Mouse (Mus musculus) CH12F3 (cell line): ENCODE results near the gene Med21.

ENCODE experiments used
- in situ Hi-C: fragments of 300-500 bp; cut with MboI; formaldehyde crosslinking; loops from 2 replicates; pipeline ENCODE4 v1.14.3; 2020; ENCODE audit warnings: low sequenced_read_pairs

Gene Med21

GRCm38 (mm10) chr6:146640068-146640965 is 2.0 kb upstream of the Med21 start:
- in situ Hi-C loops = no loop called here

DNA sequence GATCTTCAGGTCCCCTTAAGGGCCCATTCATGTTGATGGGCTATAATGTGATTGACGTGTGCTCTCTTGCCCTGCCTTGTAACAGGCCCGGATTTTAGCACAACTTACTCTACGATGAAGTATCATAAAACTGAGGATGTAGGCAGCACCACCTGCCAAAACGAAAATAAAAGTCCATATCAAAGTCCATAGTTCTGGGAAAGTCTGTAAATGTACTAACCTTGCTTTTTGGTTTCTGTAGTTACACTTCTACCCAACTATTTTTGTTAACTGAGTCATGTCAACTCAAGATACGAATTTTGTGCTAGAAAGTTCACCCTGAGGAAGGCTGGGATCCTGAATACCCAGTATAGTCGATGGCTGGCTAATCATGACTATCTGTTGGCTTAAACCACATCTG is 1.4 kb upstream of the Med21 start:
- in situ Hi-C loops = no loop called here

GRCm38 (mm10) chr6:146641621-146642210 is 631 bp upstream of the Med21 start:
- in situ Hi-C loops = no loop called here

DNA sequence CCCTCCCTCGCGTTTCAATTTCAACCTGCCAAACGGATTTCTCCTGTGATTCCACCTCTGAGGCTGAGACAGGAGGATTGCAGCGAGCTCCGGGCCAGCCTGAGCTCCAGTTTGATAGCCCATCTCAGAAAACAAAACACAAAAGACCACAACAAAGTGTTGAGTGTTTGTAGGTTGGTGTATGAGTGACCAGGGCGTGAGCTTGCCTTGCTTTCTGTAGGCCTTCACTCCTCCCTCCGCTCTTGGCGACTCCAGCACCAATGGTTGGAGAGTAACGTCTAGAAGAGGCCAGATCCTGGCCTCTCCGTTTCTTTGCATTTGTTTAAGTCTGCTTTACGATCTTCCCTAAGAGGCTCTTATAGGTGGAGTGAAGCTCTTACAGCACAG is 830 bp downstream of the Med21 start:
- in situ Hi-C loops = no loop called here

- in situ Hi-C loops = loop anchor here (25.0 kb wide), 1 partner anchor 337 kb away; no protein-coding TSS in a partner anchor
Measured at GRCm38 (mm10) chr6:146650013-146650412, 7.7 kb downstream of the Med21 start.

GRCm38 (mm10) chr6:146651431-146651830 is 9.1 kb downstream of the Med21 start:
- in situ Hi-C loops = loop anchor here (25.0 kb wide), 1 partner anchor 336 kb away; no protein-coding TSS in a partner anchor

DNA sequence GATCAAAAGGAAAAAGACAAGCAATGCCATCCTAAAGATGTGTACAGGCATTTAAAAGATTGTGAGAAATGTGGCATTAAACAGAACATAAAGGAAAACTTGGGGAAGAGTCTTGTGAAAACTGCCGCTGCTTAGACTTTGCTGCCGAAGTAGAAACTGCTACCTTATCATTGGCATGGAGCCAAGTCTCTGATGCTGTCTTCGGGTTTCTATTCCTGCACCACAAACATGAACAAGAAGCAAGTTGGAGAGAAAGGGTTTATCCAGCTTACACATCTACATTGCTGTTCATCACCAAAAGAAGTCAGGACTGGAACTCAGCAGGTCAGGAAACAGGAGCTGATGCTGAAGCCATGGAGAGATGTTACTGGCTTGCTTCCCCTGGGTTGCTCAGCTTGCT is 10.8 kb downstream of the Med21 start:
- in situ Hi-C loops = loop anchor here (25.0 kb wide), 1 partner anchor 334 kb away; no protein-coding TSS in a partner anchor

- in situ Hi-C loops = loop anchor here (10.0 to 25.0 kb wide), 2 partner anchors 94 to 327 kb away; no protein-coding TSS in a partner anchor
Measured at GRCm38 (mm10) chr6:146660591-146660990, 18.2 kb downstream of the Med21 start.

- in situ Hi-C loops = loop anchor here (10.0 to 25.0 kb wide), 2 partner anchors 93 to 326 kb away; no protein-coding TSS in a partner anchor
Measured at GRCm38 (mm10) chr6:146661655-146662054, 19.3 kb downstream of the Med21 start.

GRCm38 (mm10) chr6:146662679-146663078 is 20.3 kb downstream of the Med21 start:
- in situ Hi-C loops = loop anchor here (10.0 to 25.0 kb wide), 2 partner anchors 92 to 325 kb away; no protein-coding TSS in a partner anchor

DNA sequence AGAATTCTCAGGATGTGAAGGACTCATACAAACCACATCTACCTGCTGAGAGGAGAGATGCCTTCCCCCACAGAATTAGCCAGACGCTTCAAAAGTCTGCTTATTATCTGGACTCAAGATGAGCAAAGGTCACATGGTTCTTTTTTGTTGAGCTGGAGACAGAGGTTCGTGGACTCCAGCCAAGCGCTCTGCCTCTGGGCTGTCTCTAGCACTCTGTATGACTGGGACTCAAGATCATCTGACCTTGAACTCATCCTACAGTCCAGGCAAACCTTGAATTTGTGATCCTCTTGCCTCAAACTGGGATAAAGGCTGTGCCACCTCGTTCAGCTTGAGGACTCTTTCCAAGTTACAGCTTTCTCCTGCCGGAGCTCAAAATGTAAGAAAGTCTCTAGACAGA is 21.8 kb downstream of the Med21 start:
- in situ Hi-C loops = loop anchor here (10.0 to 25.0 kb wide), 2 partner anchors 91 to 323 kb away; no protein-coding TSS in a partner anchor

DNA sequence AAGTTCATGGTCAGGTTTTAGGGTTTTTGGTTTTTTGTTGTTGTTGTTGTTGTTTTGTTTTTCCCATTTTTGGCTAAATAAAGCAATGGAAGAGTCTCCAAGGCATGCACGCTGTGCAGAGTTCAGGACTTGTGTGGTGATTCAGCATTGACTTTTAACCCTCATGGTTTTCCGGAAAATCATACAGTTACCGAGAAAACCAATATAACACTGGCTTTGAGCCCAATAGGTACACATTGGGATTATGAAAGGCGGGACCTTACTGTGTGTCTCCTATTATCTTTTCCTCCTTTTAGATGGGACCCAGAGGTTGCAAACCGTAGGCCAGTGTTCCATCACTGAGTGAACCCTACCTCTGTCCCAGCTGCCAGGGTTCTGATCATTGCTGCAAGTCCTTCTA is 22.6 kb downstream of the Med21 start:
- in situ Hi-C loops = loop anchor here (10.0 to 25.0 kb wide), 2 partner anchors 90 to 322 kb away; no protein-coding TSS in a partner anchor

- in situ Hi-C loops = loop anchor here (10.0 to 25.0 kb wide), 2 partner anchors 89 to 322 kb away; no protein-coding TSS in a partner anchor
Measured at GRCm38 (mm10) chr6:146665408-146665807, 23.1 kb downstream of the Med21 start.

- in situ Hi-C loops = loop anchor here (10.0 to 25.0 kb wide), 2 partner anchors 88 to 320 kb away; no protein-coding TSS in a partner anchor
Measured at GRCm38 (mm10) chr6:146666811-146667210, 24.5 kb downstream of the Med21 start.

DNA sequence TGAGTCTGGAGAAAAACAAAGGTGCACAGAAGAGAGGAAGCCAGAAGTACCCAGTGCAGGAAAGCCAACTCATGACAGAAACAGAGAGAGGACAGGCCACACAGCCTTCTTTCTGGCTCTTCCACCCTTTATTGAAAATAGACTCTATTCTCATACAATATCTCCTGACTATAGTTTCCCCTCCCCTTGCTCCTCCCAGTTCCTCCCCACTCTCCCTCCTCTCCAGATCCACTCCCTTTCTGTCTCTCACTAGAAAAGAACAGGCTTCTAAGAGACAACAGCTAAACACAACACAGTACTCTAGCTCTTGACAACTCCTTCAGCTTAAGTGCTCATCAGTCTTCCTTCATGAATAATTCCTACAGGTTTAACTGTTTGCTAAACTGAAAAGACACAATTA is 26.3 kb downstream of the Med21 start:
- in situ Hi-C loops = loop anchor here (10.0 to 25.0 kb wide), 2 partner anchors 86 to 319 kb away; no protein-coding TSS in a partner anchor

DNA sequence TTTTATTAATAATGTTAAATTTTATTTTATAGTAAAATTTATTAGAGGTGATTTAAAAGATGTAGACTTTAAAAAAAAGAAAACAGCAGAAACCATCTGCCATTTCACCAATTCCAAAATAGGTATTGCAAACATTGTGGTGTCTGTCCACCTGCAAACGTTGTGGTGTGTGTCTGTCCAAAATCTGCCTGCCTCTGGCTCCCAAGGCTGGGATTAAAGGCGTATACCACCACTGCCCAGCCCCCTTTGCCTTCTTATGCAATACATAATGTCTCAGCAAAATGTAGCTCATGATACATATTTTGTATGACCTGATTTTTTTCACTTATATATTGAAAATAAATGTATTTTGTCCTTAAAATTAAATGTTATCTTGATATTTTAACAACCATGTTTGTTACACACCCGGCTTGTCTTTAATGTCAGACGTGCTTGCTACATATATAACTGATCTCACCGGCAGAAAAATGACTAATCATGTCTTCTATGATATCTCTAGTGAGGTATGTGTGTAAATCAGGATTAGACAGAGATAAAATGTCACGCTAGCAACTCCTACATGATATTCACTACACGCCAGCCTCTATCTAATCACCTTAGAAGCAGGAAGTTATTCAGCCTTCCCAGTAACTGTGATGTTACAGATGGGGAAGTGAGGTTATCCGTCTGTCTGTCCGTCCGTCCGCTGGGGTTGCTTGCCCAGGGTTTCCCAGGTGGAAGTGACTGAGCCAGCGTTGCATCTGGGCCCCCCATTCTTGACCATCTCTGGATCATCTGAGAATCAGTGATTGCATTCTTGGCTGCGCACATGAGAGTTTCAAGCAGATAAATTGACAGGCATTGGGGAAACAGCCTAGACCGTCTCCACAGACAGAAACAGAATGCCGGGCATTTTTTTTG is 28.9 kb downstream of the Med21 start:
- in situ Hi-C loops = loop anchor here (10.0 to 25.0 kb wide), 2 partner anchors 54 to 316 kb away; partner anchors contain the start of gene Stk38l

GRCm38 (mm10) chr6:146672106-146672505 is 29.8 kb downstream of the Med21 start:
- in situ Hi-C loops = loop anchor here (10.0 to 25.0 kb wide), 2 partner anchors 53 to 315 kb away; partner anchors contain the start of gene Stk38l

GRCm38 (mm10) chr6:146673696-146674095 is 31.3 kb downstream of the Med21 start:
- in situ Hi-C loops = loop anchor here (10.0 to 25.0 kb wide), 2 partner anchors 51 to 314 kb away; partner anchors contain the start of gene Stk38l

GRCm38 (mm10) chr6:146674420-146674819 is 32.1 kb downstream of the Med21 start:
- in situ Hi-C loops = loop anchor here (10.0 to 25.0 kb wide), 2 partner anchors 50 to 313 kb away; partner anchors contain the start of gene Stk38l
